Mouse (Mus musculus) megakaryocyte, adult 5-6 weeks (primary cell): ENCODE results near the gene Ubxn10. TPM values are rescaled to one million over a fixed set of nuclear protein-coding genes. Genes with fewer than 3 reads are reported as not detected.

Source experiments
- ATAC-seq: 2 replicates; pipeline ENCODE4 v1.8.0; 2016; ENCODE audit warnings: mild to moderate bottlenecking, inconsistent platforms; ENCODE audit not compliant: poor library complexity, severe bottlenecking
- total RNA-seq, 2 experiments: library from RNA; stranded (forward) in 1 of 2; stranded (reverse) in 1 of 2; fragments of 153-499, 151-499 nt in 1 of 2; fragments of 221-1000, 200-1000 nt in 1 of 2; gene quantifications; 2 replicates each; pipeline versions ENCODE4 v1.2.3 to v1.2.4; 2015 to 2017

Ubxn10 gene
- total RNA-seq, 2 experiments from 2014 or later, result not detected

GRCm38 (mm10) chr4:138703591-138703990 is 33.4 kb downstream of the Ubxn10 start:
- no peak for ATAC-seq

GRCm38 (mm10) chr4:138702528-138702927 is 34.4 kb downstream of the Ubxn10 start:
- no peak for ATAC-seq

GRCm38 (mm10) chr4:138702031-138702430 is 34.9 kb downstream of the Ubxn10 start:
- no peak for ATAC-seq

- no peak for ATAC-seq
Measured at GRCm38 (mm10) chr4:138701111-138701510, 35.9 kb downstream of the Ubxn10 start.

- 0 out of 2 replicates have a peak, but pooled peaks have one; percentile 30 for ATAC-seq
Measured at GRCm38 (mm10) chr4:138700184-138700982, 36.6 kb downstream of the Ubxn10 start.

GRCm38 (mm10) chr4:138698296-138698695 is 38.7 kb downstream of the Ubxn10 start:
- ATAC-seq, result no peak

GRCm38 (mm10) chr4:138697166-138697860 is 39.7 kb downstream of the Ubxn10 start:
- ATAC-seq, result no peak

- ATAC-seq, result no peak
Measured at GRCm38 (mm10) chr4:138696720-138697119, 40.2 kb downstream of the Ubxn10 start.

- no peak for ATAC-seq
Measured at GRCm38 (mm10) chr4:138693043-138693692, 43.8 kb downstream of the Ubxn10 start.

- ATAC-seq, result no peak
Measured at GRCm38 (mm10) chr4:138691443-138692181, 45.4 kb downstream of the Ubxn10 start.

GRCm38 (mm10) chr4:138690561-138690960 is 46.4 kb downstream of the Ubxn10 start:
- no peak for ATAC-seq

- no peak for ATAC-seq
Measured at GRCm38 (mm10) chr4:138689094-138689512, 47.9 kb downstream of the Ubxn10 start.

GRCm38 (mm10) chr4:138685813-138686212 is 51.2 kb downstream of the Ubxn10 start:
- ATAC-seq, result no peak

GRCm38 (mm10) chr4:138682760-138683159 is 54.2 kb downstream of the Ubxn10 start:
- ATAC-seq, result no peak

- no peak for ATAC-seq
Measured at GRCm38 (mm10) chr4:138680124-138680523, 56.8 kb downstream of the Ubxn10 start.

GRCm38 (mm10) chr4:138677579-138677978 is 59.4 kb downstream of the Ubxn10 start:
- ATAC-seq, result no peak

- ATAC-seq, result no peak
Measured at GRCm38 (mm10) chr4:138676480-138676879, 60.5 kb downstream of the Ubxn10 start.

GRCm38 (mm10) chr4:138672160-138672559 is 64.8 kb downstream of the Ubxn10 start:
- no peak for ATAC-seq

GRCm38 (mm10) chr4:138670093-138670889 is 66.7 kb downstream of the Ubxn10 start:
- ATAC-seq, result no peak

GRCm38 (mm10) chr4:138666521-138666920 is 70.4 kb downstream of the Ubxn10 start:
- no peak for ATAC-seq
